Mouse (Mus musculus) G1E-ER4 (cell line): ENCODE results near the gene Ntf5. TPM values are rescaled to one million over a fixed set of nuclear protein-coding genes. Genes with fewer than 3 reads are reported as not detected.

Experiments
- GATA1 ChIP-seq: IDR thresholded peaks from one replicate; pipeline ENCODE4 v1.8.0; 2012; ENCODE audit warnings: low read length, inconsistent platforms
- polyA plus RNA-seq: library from polyadenylated mRNA; stranded (reverse); fragments of >175 nt; gene quantifications from 2 replicates; pipeline ENCODE4 v1.2.3, GENCODE M21; 2012

Ntf5 gene
- polyA plus RNA-seq, 1 experiment = 0.04 TPM

DNA sequence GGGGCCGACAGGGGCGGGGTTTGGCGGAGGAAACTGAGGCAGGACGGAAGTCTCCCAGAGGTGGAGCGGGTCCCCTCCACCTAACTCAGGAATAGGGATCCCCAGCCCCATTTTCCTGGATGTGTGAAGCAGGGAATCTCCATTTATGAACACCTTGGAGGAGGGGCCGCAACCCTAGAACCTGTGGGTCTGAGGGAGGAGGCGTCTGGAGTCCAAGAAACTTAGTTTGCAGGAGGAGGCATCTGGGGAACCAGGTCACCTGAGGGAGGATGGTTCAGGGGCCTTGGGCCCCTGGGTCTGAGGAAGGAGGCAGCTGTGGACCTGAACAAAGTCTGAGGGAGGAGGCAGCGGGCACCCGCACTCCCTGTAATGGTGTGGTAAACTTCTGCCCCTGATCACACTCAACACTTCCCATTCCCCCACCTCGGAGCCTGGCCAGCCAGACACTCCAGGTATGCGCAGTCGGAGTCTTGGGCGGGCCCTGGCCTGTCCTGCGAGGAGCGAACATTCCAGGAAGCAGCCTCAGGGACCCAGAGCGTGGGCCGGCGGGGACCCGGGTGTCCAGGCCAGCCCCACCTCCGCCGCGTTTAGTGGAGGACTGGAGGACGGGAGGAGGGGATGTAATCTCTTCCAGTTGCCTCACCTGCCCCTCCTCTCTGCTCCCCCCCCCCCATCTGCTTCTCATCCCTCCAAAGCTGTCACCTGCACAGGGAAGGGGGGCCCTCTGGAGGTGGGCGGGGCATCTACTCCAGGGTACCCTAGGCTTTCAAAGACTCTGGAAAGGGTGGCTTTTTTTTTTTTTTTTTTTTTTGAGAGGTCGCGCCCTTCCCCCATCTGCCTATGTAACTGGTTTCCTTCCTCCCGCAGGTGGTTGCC lies 607 bp downstream of the Ntf5 start:
- TF ChIP-seq GATA1 = no peak

DNA sequence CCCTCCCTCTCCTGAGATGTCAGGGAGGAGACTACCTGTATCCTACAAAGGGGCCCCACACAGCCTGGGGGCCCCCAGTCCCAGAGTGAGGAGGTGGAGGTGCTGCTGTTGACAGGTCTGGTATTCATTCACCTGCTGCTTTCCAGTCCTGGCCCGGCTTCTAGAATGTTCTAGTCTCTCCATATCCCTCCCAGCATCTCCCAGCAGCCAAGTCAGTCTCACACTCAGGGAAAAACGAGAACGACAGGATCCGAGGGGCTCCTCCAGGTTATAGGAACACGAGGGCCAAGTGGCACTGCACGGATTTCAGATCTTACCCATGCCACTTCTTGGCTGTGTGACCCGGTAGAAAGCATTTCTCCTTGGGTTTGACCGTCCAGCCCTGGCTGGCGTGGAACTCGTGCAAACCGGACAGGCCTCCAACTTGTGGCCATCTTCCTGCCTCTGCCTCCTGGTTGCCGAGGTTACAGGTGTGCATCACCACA lies 1.3 kb downstream of the Ntf5 start:
- no peak for TF ChIP-seq GATA1

DNA sequence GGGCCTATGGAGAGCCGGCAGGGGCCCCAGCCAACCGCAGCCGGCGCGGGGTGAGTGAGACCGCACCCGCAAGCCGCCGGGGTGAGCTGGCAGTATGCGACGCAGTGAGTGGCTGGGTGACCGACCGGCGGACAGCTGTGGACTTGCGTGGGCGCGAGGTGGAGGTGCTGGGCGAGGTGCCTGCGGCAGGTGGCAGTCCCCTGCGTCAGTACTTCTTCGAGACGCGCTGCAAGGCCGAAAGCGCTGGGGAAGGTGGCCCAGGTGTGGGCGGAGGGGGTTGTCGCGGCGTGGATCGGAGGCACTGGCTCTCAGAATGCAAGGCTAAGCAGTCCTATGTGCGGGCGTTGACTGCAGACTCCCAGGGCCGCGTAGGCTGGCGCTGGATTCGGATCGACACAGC lies 2.1 kb downstream of the Ntf5 start:
- no peak for TF ChIP-seq GATA1

DNA sequence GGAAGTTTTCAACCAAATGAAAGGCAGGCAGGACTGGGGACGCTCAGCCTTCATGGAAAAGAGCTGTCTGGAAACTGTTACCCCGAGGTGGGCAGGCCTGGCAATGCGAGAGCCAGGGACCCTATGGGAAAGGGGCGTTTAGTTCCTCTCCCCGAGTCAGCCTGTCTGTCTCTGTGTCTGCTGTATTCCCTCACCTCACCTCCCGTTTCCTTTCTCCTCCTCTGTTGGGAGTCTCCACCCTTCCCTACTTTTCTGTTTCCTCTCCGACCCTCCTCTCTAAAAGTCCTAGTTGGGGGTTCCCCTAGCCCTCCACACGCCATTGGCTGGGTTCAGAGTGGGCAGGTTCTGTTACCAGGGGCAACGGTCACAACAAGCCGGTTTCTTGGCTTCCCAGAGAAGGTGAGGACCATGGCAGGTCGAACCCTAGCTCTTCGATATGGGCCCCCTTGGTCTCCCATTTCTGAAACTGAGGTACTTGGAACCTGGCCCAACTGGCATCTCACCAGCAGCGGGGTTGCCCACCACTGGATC lies 4.5 kb downstream of the Ntf5 start:
- no peak for TF ChIP-seq GATA1

GRCm38 (mm10) chr7:45419859-45420614 lies 6.5 kb downstream of the Ntf5 start:
- TF ChIP-seq GATA1 = no peak

DNA sequence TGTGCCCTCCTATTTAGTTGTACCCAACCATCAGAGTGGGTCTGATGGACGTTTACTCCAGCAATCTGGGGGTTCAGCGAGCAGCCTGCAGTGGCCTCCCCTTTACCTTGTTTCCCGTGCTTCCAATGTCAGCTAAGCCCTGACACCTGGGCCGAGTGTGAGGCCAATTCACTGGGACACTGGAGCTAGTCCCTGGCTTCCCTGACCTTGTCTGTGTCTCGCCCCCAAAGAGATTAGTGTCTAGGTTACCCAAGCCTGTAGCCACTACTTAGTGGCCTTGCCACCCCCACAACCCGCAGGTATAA lies 7.1 kb downstream of the Ntf5 start, which contains the start of gene Lhb:
Gene Lhb, plus strand, starts transcription at position 206 of the 305 bp plus-strand sequence.
- TF ChIP-seq GATA1 = no peak

DNA sequence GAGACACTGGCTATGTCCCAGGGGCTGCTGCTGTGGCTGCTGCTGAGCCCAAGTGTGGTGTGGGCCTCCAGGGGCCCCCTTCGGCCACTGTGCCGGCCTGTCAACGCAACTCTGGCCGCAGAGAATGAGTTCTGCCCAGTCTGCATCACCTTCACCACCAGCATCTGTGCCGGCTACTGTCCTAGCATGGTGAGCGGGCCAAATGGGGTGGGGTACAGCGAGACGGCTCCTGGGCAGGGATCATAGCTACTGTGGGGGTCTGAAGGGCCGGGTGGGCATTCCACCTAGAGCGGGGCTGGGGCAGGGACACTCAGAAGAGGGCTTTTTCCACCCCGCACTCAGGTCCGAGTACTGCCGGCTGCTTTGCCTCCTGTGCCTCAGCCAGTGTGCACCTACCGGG lies 7.7 kb downstream of the Ntf5 start:
- no peak for TF ChIP-seq GATA1

DNA sequence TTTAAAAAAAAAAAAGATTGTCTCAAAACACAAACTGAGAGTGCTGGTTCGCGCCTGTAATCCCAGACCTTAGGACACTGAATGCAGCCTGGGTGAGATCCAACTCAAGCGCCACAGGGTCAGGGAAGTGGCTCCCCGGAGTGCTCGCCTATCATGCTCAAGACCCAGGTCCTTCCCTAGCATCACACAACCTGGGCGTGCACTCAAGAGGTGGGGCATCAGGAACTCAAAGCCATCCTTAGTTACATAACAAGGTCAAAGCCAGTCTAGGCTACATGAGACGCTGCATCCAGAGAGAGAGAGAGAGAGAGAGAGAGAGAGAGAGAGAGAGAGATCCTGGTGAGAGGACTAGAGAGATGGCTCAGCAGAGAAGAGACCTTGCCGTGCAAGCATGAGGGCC lies 13.1 kb downstream of the Ntf5 start:
- no peak for TF ChIP-seq GATA1

DNA sequence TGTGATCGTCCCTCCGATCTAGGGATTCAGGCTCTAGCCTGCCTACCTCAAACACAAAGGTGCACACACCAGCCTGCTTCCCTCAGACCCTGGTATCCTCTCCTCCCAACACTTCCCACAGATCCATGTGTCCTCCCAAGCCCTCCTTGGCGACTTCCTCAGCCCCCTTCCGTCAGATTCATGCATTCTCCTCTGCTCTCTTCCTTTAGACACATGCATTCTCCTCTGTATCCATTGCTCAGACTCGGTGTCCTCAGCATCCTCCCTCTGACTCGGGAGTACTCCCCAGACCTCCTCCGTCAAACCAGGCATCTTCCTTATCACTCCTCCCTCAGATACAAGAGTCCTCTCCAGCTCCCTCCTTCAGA lies 20.3 kb downstream of the Ntf5 start:
- TF ChIP-seq GATA1 = no peak

- TF ChIP-seq GATA1 = no peak
Observed at GRCm38 (mm10) chr7:45434203-45435015, 20.9 kb downstream of the Ntf5 start, which contains the start of gene Gys1. TSS of gene Gys1 (plus strand) at chr7:45434844.

GRCm38 (mm10) chr7:45435038-45435437 lies 21.5 kb downstream of the Ntf5 start:
- no peak for TF ChIP-seq GATA1

- TF ChIP-seq GATA1 = no peak
Observed at GRCm38 (mm10) chr7:45436444-45436843, 22.9 kb downstream of the Ntf5 start.

DNA sequence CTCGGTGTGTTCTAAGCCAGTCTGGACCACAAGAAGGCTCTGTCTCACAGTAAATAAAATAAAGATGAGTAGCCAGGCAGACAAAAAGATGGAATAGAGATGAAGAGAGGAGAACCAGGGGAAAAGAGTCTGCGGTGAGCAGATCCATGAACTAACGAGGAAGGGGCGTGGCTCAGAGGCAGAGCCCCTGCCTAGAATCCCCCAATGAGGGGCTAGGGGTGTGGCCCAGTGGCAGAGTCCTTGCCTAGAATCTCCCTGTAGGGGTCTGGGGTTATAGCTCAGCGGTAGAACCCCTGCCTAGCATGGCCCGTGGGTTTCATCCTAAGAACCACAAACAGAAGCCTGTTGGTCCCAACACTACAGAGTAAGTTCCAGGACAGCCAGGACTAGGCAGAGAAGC lies 23.6 kb downstream of the Ntf5 start:
- no peak for TF ChIP-seq GATA1

- TF ChIP-seq GATA1 = no peak
Observed at GRCm38 (mm10) chr7:45437521-45438276, 24.2 kb downstream of the Ntf5 start, which contains the start of gene Ruvbl2. TSS of gene Ruvbl2 (minus strand) at chr7:45438096.
